Mouse (Mus musculus) testis, adult 2 months (tissue): ENCODE data around the gene Lyz1. TPM values are rescaled to one million over a fixed set of nuclear protein-coding genes. Genes with fewer than 3 reads are reported as not detected.
"Not testable (repeated sequence)": the region's sequence is repeated elsewhere in the genome, so short reads cannot be mapped to it uniquely, and the experiment has no call there.

Source experiments
- H3K27ac ChIP-seq: fragments of 200-500 bp; 2 replicates; pipeline ENCODE4 v1.5.1; 2012; ENCODE audit warnings: low read depth, low read length; ENCODE audit not compliant: control insufficient read depth, insufficient read depth
- H3K27me3 ChIP-seq: fragments of 200-500 bp; 2 replicates; pipeline ENCODE4 v1.6.1; 2012; ENCODE audit warnings: mild to moderate bottlenecking, low read length, moderate library complexity; ENCODE audit not compliant: control insufficient read depth, insufficient read depth
- H3K36me3 ChIP-seq: fragments of 200-500 bp; 2 replicates; pipeline ENCODE4 v1.6.1; 2012; ENCODE audit warnings: mild to moderate bottlenecking, low read length; ENCODE audit not compliant: control insufficient read depth, insufficient read depth
- H3K4me1 ChIP-seq: fragments of 200-500 bp; 2 replicates; pipeline ENCODE4 v1.6.1; 2012; ENCODE audit warnings: low read length; ENCODE audit not compliant: control insufficient read depth, insufficient read depth
- H3K4me3 ChIP-seq: fragments of 200-500 bp; 2 replicates; pipeline ENCODE4 v1.5.1; 2012; ENCODE audit warnings: low read depth, mild to moderate bottlenecking, low read length, moderate library complexity, mixed read lengths; ENCODE audit not compliant: control insufficient read depth
- CTCF ChIP-seq: fragments of 200-500 bp; IDR thresholded peaks from 2 replicates; pipeline ENCODE4 v1.5.1; 2012; ENCODE audit warnings: low read depth, mild to moderate bottlenecking, inconsistent platforms, low read length, moderate library complexity; ENCODE audit not compliant: control insufficient read depth, insufficient read depth, insufficient replicate concordance
- POLR2A ChIP-seq: fragments of 200-500 bp; IDR thresholded peaks from 2 replicates; pipeline ENCODE4 v1.6.1; 2012; ENCODE audit warnings: low read depth, mild to moderate bottlenecking, inconsistent platforms, low read length, moderate library complexity; ENCODE audit not compliant: control insufficient read depth
- polyA plus RNA-seq: library from polyadenylated mRNA; depleted of rRNA; stranded (reverse); fragments of >200 nt; gene quantifications from 2 replicates; pipeline ENCODE4 v1.2.3, GENCODE M21; 2012

Gene Lyz1
- polyA plus RNA-seq, 1 experiment: 0.23 TPM

DNA sequence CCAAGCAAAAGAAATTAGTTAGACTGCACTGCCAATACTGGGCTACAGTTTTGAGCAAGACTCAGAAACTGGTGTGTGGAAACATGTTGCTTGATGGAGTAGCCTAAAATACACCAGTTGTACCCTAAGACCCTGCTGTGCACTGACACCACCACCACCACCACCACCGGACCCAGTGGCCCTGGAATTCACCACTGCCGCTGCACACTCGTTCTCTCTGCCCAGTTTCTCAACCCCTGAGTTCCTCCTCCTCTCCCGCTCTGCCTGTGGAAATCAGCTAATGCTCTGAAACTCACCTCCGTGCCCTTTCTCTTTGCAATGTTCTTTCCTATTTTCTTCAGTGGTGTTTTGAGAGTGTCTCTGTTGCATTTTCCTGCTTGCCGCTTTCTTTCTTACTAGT is 5.7 kb upstream of the Lyz1 start:
- H3K36me3 ChIP-seq: no peaks in the 10 kb centered on the region
- TF ChIP-seq CTCF (no peak), POLR2A (no peak)
- no peak overlapping the region for H3K4me3 ChIP-seq
- H3K27me3 ChIP-seq: no peaks in the 10 kb centered on the region
- H3K27ac ChIP-seq: no peak overlapping the region
- no peaks in the 10 kb centered on the region for H3K4me1 ChIP-seq

DNA sequence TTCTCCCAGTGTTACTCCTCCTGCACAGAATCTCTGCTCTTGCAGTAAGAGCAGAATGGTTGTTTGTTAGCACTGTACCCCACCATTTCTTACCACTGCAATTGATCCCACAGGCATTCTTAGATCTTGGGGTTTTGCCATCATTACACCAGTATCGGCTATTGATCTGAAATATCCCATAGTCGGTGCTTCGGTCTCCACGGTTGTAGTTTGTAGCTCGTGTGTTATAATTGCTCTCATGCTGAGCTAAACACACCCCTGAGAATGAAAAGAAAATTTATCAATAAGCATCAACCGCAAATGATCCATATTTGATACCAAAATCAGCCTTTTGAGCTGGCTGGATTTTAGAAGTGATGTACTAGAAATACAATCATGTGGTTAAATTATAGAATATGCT is 1.7 kb downstream of the Lyz1 start:
- not testable (repeated sequence) for H3K27ac ChIP-seq, H3K27me3 ChIP-seq, H3K4me3 ChIP-seq, H3K4me1 ChIP-seq, H3K36me3 ChIP-seq

DNA sequence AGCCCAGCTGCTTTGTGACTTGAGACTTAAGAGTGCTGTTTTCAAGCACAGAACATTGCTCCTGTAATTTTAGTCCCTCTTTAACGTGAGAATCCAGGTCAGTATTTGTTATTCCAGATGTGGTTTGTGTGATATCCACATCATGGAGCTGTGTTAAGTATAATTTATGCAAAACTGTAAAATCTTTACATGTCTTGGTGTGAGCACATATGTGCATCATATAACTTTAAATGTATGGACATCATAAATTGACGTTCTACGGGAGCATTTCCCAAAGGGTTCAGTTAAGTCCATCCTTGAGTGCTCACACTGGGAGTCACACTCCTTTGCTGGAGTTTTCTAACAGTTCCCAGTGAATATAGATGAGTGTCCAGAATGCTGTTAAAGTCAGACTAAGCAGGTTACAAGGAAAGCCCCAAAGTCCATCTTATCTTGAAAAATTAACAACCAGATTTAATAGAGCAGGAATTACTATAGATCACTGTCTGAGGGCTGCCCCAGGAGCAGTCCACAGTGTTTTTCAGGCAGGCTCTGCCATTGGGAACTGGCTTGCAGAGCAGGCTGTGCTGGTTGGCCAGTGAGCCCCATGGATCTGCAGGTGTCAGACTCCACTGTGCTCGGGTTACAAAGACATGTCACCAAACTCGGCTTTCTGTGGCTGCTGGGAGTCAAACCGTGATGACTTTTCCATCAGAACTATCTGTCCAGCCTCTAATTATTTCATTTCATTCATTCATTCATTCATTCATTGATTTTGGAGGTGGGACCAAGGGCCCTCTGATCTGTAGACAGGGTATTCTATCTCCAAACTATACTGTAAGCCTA is 2.4 kb downstream of the Lyz1 start:
- no peaks in the 10 kb centered on the region for H3K4me1 ChIP-seq
- TF ChIP-seq CTCF (no peak), POLR2A (no peak)
- no peaks in the 10 kb centered on the region for H3K36me3 ChIP-seq
- H3K27me3 ChIP-seq: no peaks in the 10 kb centered on the region
- no peak overlapping the region for H3K4me3 ChIP-seq
- H3K27ac ChIP-seq: no peak overlapping the region

DNA sequence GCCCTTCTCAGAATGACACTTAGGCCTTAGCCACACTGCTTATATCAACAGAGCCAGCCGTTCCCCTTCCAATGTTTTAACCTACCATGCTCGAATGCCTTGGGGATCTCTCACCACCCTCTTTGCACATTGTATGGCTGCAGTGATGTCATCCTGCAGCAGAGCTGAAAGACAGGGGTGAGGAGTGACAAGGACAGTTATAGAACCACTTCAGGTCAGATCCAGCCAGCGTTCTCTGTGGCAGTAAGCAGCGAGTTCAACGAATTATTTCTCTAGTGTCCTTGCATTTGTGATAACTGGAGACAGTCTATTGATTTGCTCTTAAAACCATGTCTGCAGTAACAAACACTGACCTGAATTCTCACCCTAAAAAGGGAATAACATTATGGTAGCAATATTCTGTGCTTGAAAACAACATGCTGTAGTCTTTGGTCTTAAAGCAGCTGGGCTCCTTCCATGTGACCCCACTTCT is 3.6 kb downstream of the Lyz1 start:
- not testable (repeated sequence) for H3K4me1 ChIP-seq, H3K27me3 ChIP-seq, H3K27ac ChIP-seq, H3K36me3 ChIP-seq, H3K4me3 ChIP-seq

DNA sequence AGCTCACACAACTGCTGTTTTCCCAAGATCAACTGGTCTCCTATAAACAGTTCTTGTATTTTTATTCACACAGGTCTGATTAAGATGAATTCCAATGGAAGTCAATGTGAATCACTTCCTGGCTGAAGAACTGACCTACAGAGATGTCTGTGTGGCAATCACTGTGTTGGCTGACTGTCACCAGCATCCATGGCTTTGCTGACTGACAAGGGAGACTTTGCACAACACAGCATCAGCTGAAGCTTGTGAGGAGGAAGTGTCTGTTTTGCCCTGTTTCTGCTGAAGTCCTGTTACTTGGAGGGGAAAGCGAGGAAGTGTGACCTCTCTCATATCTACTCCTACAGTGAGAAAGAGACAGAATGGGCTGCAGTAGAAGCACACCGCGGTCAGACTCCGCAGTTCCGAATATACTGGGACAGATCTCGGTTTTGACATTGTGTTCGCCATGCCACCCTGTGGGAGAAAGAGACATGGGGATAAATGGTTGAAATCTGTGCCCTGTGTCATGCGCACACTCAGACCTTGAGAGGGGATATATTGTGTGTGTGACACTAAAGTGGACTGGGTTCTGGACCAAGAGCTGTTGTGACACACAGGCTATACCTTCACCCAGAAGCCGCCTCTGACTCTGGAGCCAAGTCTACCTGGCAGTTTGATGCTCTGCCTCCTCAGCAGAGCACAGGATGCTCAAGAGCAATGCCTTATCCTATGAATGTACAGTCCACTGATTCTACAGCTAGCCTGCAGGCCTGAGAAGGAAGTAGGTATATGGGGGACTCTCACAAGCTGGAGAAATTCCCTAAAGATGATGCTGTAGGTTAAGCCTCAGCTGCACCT is 4.3 kb downstream of the Lyz1 start:
- Histone ChIP-seq H3K4me3 (no peak overlapping the region), H3K27ac (no peak overlapping the region), H3K36me3 (no peaks in the 10 kb centered on the region), H3K27me3 (no peaks in the 10 kb centered on the region), H3K4me1 (no peaks in the 10 kb centered on the region)
- TF ChIP-seq CTCF (no peak), POLR2A (no peak)

DNA sequence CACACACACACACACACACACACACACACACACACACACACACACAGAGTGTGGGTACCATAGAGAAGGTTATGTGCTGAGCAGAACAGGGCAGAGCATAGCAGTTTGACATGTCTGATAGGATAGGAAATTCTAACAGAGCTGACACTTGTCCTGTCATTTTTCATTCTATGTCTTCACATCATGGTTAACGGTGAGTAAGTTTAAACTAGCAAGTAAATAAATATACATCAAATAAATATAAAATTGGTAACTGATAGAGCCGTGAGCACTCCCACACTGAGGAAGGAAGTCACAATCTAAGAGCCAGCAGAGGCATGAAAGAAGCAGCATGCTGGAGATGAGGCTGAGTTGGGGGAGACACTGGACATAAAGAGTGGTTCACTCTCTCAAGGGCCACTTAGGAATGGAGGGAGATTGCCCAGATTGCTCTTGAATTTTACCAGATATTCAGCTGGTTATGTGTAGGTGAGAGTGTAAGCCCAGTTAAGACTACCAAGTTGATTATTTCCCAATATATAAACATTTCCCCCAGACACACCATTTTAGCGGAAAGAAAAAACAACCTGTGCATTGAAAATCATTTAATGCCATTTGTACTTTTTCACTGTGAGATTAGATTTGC is 5.3 kb downstream of the Lyz1 start:
- Histone ChIP-seq H3K4me3 (no peak overlapping the region), H3K36me3 (no peaks in the 10 kb centered on the region), H3K4me1 (no peaks in the 10 kb centered on the region), H3K27me3 (no peaks in the 10 kb centered on the region), H3K27ac (no peak overlapping the region)
- TF ChIP-seq CTCF: no peak

DNA sequence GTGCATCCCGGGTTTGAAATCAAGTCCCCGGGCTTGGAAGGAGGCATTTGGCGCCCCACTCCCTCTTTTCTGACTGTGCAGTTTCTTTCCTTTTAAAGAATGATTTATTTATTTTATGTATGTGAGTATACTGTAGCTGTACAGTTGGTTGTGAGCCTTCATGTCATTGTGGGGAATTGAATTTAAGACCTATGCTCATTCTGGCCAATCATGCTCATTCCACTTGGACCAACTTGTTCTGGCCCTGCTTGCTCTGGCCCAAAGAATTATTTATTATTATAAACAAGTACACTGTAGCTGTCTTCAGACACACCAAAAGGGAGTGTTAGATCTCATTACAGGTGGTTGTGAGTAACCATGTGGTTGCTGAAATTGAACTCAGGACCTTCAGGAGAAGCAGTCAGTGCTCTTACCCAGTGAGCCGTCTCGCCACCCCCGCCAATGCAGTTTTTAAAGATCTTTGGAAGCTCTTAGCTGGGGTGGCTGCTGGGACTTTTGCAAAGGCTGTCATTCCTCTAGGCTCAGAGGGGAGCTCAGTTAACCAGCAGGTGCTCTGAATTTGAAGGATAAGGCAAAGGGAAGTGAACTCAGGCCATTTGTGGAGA is 6.2 kb downstream of the Lyz1 start:
- H3K36me3 ChIP-seq: no peaks in the 10 kb centered on the region
- no peaks in the 10 kb centered on the region for H3K27me3 ChIP-seq
- TF ChIP-seq CTCF (no peak), POLR2A (no peak)

DNA sequence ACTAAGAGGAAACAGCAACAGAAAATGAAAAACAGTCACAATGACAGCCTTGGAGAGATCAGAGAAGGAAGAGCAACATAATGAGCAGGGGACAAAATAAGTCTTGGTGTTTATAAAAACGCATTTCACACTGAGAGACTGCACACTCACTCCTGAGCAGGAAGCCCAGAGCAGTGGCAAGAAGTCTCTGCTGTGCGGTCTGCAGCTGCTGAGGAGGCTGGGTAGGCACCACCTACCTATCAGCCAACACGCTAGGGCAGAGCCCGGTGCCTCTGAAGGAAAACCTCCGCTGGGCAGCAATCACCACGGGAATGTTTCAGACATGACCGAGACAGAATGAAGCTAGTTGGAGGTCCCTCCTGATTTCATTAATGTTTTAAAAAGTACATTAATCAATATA is 7.1 kb downstream of the Lyz1 start:
- H3K27ac ChIP-seq, H3K36me3 ChIP-seq, H3K4me1 ChIP-seq, H3K4me3 ChIP-seq, H3K27me3 ChIP-seq: not testable (repeated sequence)

More for the DNA sequence above, 6.2 kb downstream of the Lyz1 start:
- H3K4me3 ChIP-seq: no peak overlapping the region
- no peak overlapping the region for H3K27ac ChIP-seq
- no peaks in the 10 kb centered on the region for H3K4me1 ChIP-seq
